Mouse (Mus musculus): ENCODE results near the gene Tax1bp3.

The Tax1bp3 gene

GRCm38 (mm10) chr11:73176186-73176585, 697 bp upstream of the Tax1bp3 start:
- no peak for DNase-seq

GRCm38 (mm10) chr11:73177509-73177875, 609 bp downstream of the Tax1bp3 start:
- DNase-seq: peak; percentile 63

- no peak for DNase-seq
These were observed 1.0 kb downstream of the Tax1bp3 start for GRCm38 (mm10) chr11:73177895-73178294.

GRCm38 (mm10) chr11:73185872-73186615, 9.2 kb downstream of the Tax1bp3 start:
- DNase-seq: no peak

- DNase-seq: no peak
These were observed 10.3 kb downstream of the Tax1bp3 start for GRCm38 (mm10) chr11:73187231-73187630.

- DNase-seq: no peak
These were observed 16.2 kb downstream of the Tax1bp3 start for GRCm38 (mm10) chr11:73193047-73193446.

- no peak for DNase-seq
These were observed 17.6 kb downstream of the Tax1bp3 start for GRCm38 (mm10) chr11:73194444-73194843.

- DNase-seq: no peak
These were observed 21.3 kb downstream of the Tax1bp3 start for GRCm38 (mm10) chr11:73198190-73198589.

- peak; percentile 80 for DNase-seq
These were observed 21.8 kb downstream of the Tax1bp3 start, which contains the start of gene Ctns for GRCm38 (mm10) chr11:73198603-73199229. Gene Ctns, minus strand, starts transcription at chr11:73199042.

- DNase-seq: peak; percentile 96
These were observed 22.4 kb downstream of the Tax1bp3 start, which contains the start of gene Shpk for GRCm38 (mm10) chr11:73199230-73199712. Gene Shpk, plus strand, starts transcription at chr11:73199460.

GRCm38 (mm10) chr11:73199879-73200278, 23.0 kb downstream of the Tax1bp3 start:
- DNase-seq: peak; percentile 51

- no peak for DNase-seq
These were observed 24.1 kb downstream of the Tax1bp3 start for GRCm38 (mm10) chr11:73201021-73201420.

GRCm38 (mm10) chr11:73201597-73201996, 24.7 kb downstream of the Tax1bp3 start:
- DNase-seq: no peak

GRCm38 (mm10) chr11:73203895-73204294, 27.0 kb downstream of the Tax1bp3 start:
- no peak for DNase-seq

GRCm38 (mm10) chr11:73205194-73205593, 28.3 kb downstream of the Tax1bp3 start:
- no peak for DNase-seq

GRCm38 (mm10) chr11:73207621-73208020, 30.7 kb downstream of the Tax1bp3 start:
- DNase-seq: peak; percentile 23

- DNase-seq: no peak
These were observed 37.1 kb downstream of the Tax1bp3 start for GRCm38 (mm10) chr11:73213956-73214355.

- no peak for DNase-seq
These were observed 42.8 kb downstream of the Tax1bp3 start for GRCm38 (mm10) chr11:73219671-73220070.

GRCm38 (mm10) chr11:73220651-73221050, 43.8 kb downstream of the Tax1bp3 start:
- no peak for DNase-seq

- no peak for DNase-seq
These were observed 46.0 kb downstream of the Tax1bp3 start for GRCm38 (mm10) chr11:73222846-73223245.

- no peak for DNase-seq
These were observed 47.1 kb downstream of the Tax1bp3 start for GRCm38 (mm10) chr11:73223966-73224365.

- DNase-seq: no peak
These were observed 49.0 kb downstream of the Tax1bp3 start for GRCm38 (mm10) chr11:73225856-73226255.

- DNase-seq: no peak
These were observed 52.0 kb downstream of the Tax1bp3 start for GRCm38 (mm10) chr11:73228881-73229280.

GRCm38 (mm10) chr11:73230081-73230480, 53.2 kb downstream of the Tax1bp3 start:
- no peak for DNase-seq

All from thymus, postnatal 14 days (tissue).